Mouse (Mus musculus) brain, adult 2 months (tissue): ENCODE results near the gene Nat8f4.
"Not testable (repeated sequence)": the region's sequence is repeated elsewhere in the genome, so short reads cannot be mapped to it uniquely, and the experiment has no call there.

Source experiments
- DNase-seq: peaks from one replicate; pipeline ENCODE4 v3.0.0; 2011; ENCODE audit warnings: low read depth, low spot score

Gene Nat8f4

DNA sequence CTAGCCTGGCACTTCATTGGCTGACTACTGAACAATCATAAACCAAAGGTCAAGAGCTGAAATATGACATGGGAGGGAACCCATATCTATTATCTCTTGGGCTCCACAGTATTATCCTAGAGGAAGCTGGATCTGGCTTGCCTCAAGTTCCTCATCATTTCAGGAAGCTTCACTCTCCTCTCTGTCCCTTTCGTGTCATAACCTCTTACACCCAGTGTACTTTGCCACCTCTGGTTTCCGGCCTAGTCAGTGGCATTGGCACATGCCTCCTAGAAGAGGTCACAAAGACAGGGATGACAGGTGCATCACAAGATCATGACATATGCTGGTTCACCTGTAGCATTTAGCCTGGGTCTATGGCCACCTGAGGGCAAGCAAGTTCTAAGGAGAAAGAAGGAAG lies 2.4 kb downstream of the Nat8f4 start:
- no peak for DNase-seq

DNA sequence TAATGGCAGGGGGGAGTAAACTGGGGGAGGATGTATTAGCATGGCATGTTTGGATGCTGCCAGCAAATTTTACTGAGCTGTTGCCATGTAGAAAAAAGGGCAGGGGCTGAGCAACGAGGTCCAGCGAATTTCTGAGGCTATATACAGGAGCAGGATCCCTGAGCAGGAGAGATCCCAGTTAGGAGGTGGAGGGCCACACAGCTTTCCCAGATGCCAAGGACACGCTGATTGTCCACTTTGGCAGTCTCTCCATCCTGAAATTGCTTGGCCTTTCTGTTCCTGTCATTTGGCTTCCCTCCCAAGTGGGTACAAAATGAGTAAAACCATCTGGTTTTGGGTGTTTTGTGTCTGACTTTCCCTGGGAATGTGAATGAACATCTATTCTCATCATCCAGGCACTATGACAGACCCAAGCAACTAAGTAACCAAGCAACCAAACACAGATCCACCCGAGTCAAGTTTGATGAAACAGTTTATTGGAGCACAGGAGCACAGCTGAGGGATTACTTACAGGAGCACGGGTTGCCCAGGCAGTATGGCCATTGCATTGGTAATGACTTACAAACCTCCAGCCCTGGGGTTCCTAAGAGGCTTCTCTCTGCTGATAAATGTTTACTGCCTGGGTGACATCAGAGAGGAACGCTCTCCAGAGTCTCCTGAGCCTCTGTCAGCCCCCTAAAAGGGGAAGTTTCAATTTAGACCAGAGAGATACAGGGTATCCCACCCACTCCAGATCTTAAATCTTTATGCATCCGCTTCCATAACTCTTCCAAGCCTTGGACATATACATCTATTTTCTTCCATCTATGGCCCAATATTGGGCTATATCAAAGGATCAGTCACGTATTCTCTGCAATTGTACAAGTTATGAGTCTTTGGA lies 5.8 kb downstream of the Nat8f4 start:
- DNase-seq: peak; percentile 19

DNA sequence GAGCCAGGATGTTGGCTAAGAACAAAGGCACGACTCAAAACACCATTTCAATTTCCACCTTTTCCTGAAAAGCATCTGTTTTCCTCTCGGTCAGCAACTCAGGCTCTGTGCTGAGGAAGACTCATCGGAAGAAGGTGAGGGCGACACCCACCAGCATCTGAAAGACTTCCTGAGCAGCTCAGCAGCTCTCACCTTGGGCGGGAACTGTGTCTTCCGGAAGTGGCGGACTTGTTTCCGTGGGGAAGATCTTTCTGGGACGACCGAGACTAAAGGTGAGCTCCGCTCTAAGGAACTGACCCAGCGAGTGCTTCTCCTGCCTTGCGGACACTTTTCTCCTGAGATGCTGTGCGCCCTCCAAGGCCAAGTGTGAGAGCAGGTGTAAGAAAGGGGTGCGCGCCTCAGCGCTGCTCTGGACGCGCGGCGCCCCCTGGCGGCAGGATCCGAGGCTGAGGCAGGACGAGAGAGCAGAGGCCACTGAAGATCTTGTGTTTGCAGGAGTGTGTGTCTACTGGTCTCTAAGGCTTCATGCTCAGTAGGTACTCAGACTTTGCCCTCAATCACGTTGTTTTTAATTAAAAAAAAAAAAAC lies 9.5 kb downstream of the Nat8f4 start:
- DNase-seq: peak; percentile 13

DNA sequence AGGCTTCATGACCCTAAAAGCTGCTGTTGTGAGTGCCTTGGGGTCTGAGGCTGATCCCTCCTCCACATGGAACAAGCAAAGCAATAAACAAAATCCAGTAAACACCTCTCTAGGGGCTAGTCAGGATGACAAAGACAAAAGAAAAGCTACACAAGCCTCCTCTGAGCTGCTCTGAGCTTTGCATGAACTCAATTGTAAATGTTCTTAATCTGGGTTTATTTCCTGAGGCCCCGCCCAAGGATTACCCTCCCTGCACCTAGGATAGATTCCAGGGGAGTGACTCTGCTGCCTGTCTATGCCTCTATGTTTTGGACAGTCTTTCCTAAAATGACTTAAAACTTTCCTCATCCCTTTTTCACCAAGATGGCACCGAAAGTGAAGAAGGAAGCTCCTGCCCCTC lies 15.7 kb downstream of the Nat8f4 start:
- DNase-seq: no peak

DNA sequence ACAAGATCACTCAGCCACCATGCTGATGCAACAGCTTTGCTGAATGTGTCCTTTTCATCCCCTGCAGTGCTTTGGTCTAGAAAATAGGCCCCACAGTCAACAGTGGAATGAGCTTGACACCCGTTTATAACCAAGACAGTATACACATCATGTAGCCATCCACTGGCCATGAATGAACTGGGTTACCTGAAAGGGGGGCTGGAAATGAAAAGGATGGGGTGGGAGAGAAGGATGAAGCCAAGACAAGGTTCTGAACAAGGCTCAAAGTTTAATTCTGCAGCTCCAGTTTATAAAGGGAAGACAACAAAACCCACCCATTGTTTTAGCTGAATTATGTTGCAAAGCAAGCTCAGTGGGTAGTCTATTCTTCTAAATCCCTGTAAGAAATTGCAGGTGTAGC lies 20.4 kb downstream of the Nat8f4 start:
- no peak for DNase-seq

DNA sequence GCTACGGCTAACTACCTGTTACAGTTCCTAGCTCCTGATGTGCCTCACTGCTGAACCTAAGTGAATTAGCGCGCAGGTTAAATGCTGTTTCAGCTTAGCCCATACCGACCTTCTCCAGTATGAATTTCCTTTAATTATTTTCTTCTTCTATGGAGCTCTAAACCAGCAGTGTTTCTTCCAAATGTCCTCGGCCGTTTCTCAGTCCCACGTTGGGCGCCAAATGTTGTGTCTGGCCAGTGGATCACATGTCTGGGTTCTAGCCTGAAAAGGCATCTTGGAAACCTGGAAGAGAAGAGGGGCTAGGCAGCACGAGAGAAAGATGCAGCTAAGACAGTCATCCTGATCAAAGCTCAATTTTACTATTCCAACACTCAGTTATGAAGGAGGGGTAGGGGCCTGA lies 21.4 kb downstream of the Nat8f4 start:
- not testable (repeated sequence) for DNase-seq

DNA sequence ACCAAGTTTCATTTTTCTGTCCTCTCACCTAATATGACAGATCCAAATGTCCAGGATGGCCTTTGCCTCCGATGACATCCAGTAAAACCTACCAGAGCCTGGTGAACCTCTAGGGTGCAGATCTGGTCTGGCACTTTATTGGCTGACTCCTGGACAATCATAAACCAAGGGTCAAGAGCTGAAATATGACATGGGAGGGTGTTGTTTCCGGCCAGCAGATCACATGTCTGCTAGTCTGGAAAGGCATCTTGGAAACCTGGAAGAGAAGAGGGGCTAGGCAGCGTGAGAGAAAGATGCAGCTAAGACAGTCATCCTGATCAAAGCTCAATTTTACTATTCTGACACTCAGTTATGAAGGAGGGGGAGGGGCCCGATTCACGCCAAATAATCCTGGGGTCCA lies 35.7 kb downstream of the Nat8f4 start, which contains the start of gene Nat8f2:
Gene Nat8f2 (minus strand): TSS at position 153 of the 400 bp plus-strand sequence.
- DNase-seq: not testable (repeated sequence)

DNA sequence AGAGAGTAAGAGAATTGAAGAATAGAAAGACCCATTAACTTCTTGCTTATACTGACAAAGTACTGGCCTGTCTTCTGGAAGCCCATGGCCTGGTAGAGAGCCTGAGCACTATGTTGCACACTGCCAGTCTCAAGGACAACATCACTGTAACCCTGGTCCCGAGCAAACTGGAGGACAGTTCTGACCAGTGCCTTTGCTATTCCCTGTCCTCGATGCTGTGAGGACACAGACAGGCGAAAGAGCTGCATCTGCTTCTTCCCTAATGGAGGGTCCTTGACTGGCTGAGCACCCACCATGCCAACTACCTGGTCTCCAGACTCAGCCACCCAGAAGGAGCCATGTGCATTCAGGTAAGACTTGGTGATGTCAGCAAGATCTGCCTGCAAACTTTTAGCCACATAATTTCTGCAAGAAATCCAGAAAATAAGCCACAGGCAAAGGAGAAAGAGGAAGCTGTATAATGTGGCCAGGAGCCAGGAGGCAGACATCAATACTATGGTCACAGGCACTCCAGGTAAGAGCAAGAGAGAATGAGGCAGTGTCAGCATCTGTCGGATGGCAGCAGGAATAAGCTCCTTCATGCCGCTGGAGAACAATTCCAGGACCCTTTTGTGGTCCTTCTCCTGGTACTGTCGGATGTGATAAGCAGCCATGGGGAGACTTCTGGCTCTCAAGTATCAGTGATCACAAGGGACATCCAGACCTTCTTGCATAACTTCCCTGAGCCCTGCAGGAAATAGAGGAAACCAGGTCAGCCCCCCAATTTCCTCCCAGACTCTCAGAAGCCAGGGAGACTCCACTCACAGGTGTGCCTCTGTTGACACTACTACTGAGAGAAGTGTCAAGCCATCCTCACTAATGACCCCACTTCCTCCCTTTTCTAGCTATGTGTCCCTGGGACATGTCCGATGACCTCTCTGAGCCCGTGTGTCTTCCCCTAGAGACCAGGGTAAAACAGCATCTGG lies 36.7 kb downstream of the Nat8f4 start:
- no peak for DNase-seq

DNA sequence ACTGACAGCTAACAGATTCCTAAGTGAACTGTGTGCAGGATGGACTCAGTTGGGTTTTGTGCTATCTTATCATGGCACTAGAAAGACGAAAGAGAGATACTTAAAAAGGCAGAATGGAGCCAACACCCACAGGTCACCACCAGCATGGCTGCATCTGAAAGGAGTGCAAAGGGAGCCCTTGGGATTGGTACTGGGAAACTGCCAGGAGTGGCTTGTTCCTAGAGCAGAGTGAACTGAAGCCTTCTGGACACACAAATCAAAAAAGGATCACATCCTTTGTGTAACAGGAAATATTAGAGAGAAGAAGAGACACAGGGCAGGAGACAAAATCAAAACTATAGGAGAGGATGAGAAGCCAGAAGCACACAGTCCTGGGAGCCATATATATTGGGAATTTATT lies 37.7 kb downstream of the Nat8f4 start:
- DNase-seq: not testable (repeated sequence)

DNA sequence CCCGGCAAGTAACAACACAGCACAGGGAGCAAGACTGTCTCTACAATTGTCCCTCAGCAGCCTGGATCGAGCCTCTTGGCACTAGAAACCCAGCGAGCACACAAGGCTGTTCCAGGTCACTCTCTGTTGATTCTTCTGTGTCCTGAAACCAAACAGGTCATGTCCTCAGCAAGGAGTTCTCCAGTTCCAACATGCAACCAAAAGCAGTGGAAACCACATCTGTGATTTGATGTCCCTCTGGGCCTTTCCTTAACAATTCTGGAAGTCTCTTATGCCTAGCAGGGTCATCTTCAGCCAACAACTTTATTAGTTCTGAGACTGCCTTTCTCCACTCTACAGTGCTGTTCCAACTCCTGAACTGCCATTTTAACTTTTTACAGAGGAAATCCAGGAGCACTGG lies 38.5 kb downstream of the Nat8f4 start:
- not testable (repeated sequence) for DNase-seq

DNA sequence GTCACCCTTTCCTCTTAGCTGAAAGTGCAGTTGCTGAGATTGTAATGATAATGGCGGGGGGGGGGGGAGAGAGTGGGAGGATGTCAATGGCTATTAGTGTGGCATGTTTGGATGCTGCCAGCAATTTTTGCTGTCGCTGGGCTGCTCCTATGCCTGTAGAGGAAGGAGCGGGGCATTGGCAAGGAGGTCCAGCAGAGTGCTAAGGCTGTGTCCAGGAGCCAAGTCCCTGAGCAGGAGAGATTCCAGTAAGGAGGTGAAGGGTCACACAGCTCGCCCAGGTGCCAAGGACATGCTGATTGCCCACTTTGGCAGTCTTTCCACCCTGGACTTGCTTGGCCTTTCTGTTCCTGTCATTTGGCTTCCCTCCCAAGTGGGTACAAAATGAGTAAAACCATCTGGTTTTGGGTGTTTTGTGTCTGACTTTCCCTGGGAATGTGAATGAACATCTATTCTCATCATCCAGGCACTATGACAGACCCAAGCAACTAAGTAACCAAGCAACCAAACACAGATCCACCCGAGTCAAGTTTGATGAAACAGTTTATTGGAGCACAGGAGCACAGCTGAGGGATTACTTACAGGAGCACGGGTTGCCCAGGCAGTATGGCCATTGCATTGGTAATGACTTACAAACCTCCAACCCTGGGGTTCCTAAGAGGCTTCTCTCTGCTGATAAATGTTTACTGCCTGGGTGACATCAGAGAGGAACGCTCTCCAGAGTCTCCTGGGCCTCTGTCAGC lies 39.6 kb downstream of the Nat8f4 start:
- DNase-seq: not testable (repeated sequence)

DNA sequence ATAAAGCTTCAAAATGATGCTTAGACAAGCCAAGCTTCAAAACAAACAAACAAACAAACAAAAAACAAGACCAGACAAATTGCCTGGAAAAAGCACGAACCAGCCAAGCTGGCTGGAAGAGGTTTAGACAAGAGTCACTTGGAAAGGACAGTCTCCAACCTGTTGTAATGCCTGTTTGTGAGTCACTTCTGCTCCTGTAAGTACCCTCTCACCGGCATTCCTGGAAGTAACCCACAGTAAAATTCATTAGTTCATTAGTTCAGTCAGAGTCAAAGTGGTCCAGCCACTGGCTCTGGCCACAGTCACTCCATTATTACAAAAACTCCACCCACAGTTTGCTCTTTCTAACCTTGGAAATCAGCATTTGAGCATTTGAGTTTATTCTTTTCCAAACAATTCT lies 40.8 kb downstream of the Nat8f4 start:
- DNase-seq: no peak

DNA sequence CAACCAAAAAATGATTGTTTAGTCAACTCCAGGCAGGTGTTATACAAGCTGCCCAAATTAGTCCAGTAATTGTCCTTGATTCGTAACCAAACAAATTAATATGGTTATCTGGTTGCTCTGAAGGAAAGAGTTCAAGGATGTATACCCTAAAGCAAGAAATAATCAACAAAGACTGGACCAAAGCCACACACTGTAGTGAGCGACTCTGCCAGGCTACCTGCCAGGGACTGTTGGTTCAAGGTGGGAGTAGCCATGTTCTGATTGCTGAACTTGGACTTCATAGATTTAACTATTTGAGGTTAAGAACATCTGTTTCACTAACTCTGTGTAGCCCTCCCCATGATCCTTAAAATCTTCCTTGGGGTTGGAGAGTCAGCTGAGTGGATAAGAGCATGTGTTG lies 41.5 kb downstream of the Nat8f4 start:
- no peak for DNase-seq

DNA sequence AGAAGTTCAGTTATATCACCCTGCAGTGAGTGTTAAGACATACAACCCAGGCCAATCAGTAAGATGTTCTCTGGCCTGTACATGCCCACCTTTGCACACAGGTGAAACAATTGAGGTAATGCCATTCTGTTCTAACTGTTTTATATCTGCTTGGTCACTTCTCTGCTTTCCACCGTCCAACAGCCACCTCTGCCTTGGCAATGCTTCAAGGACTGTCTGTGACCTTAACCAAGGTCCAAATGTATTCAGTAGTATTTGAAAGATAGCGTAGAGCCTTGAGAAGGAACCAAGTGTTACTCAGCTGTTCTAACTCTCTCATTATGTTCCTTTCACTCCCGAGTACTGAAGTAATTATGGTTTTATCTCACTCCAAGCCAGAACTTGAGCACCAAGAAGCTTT lies 42.1 kb downstream of the Nat8f4 start:
- DNase-seq: no peak

DNA sequence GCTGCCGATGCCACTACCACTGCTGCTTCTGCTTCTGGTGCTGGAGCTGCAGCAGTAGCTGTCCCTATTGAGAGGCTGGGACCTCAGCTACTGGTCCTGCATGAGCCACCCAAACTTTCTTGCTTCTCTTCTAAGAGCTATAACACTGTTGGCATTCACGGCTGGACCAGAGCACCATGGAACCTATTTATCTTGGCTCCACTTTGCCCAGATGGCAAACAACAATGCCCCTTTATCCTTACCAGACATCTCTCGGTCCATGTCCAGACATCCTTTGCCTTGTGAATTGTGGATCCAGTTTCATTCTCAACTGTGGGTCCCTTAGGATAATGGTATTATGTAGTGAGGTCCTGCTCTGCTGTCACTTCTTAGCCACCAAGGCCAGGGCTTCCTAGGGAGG lies 43.4 kb downstream of the Nat8f4 start:
- DNase-seq: peak; percentile 69

DNA sequence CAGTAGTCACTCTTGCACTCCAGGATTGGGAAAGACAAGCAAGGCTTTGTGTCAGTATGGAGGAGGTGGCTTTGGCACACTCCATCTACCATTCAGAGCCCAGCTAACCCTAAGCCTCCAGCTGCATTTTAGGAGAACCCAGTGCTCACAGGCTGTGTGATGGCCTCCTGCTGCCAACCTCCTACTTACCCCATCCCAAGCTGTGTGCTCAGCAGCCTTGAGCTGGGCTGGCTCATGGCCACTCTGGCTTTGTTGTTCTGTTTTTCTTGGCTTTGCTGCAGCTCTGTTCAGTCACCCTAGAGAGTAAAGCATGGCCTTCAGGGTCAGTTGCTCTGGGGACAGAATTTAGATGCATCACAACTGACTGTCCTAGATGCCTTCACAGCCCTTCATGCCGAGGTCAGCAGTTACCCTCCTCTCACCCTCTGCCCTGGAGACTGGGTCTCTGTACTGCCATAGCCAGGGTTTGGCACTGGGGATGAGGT lies 48.4 kb downstream of the Nat8f4 start:
- DNase-seq: peak; percentile 94

DNA sequence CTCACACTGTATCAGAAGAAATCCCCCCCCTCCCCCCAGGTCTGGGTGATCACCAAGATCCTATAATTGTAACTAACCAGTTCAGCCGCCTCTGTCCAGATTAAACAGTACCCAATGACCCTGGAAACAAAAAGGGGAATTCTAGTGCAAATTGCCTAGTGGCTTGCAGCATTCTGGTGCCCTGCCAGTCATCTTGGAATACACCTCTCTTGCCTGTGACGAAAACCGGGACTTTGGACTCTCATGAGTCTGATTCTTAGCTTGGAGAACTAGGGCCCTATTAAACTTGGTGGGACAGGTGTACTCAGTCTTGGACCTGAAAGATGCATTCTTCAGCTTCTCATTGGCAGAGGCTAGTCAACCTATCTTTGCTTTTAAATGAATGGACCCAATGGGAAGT lies 51.2 kb downstream of the Nat8f4 start:
- no peak for DNase-seq

DNA sequence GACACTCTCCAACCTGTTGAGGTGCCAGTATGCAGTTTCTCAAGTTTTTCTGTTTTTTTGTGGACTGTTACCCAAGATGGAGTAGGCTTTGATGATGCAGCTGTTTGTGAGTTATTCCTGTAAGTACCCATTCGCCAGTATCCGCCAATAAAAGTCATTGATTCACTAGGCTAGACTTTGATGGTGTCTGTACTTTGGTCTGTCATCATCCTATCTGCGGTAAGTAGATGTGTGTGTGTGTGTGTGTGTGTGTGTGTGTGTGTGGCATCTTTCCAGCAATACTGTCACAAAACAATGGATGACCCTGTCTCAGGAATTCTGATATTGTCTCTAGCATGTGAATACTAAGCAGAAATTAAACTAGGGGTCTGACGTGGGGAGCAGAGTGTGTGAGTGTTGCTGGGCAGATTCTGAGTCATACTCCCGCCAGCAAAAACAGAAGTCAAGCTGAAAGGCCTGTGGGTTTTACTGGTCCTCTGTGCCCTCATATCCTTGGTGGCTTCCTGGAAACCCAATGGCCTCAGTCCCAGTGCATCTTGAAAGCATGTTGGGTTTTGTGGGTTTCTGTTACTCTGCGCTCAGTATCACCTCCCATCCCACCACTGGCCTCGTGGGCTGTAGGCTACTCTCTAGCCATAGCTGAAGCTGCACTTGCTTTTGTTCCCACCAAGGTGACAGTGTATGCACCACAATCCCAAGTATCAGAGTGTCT lies 53.5 kb downstream of the Nat8f4 start:
- DNase-seq: no peak

DNA sequence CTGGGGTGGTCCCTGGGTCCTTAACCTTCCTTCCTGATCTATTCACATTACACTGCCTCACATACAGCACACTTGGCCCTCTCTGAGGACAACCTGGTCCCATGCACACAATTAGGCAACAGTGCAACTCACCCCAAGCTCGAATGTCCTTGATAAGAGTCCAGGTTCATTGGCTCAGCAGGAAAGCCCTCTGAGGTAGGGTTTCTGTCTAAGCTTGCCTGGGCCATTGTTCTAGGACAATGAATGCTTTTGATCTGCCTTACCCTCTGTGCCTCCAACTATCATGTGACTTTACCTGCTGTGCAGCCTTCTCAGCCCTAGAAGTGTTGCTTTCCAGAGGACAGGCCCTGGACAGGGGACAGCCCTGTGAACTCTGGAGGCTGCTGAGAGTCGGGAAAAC lies 55.4 kb downstream of the Nat8f4 start:
- DNase-seq: peak; percentile 17
